Mouse (Mus musculus) left cerebral cortex, postnatal 25 days (tissue): ENCODE measurements around the gene Nr2f1. TPM values are rescaled to one million over a fixed set of nuclear protein-coding genes. Genes with fewer than 3 reads are reported as not detected.

Experiments
- DNase-seq, 2 experiments: peaks; one replicate each; pipeline ENCODE4 v3.0.0; 2022; ENCODE audit warnings: low spot score in 2 of 2, mixed read lengths in 1 of 2
- intact Hi-C: fragments of 180-260 bp; cut with DNase I; formaldehyde crosslinking; loops from one replicate; pipeline ENCODE4 v1.15.1; 2025
- total RNA-seq, 2 experiments: library from RNA; stranded (reverse); gene quantifications; 2 replicates each; pipeline ENCODE4 v1.2.3; 2021

Gene Nr2f1
- total RNA-seq, 2 experiments from 2014 or later, result 114 to 122 TPM

GRCm38 (mm10) chr13:78164941-78165340 is 34.6 kb downstream of the Nr2f1 start:
- DNase-seq, result no peak
- intact Hi-C loops, result no loop called here

- peak; percentile 84 to 88 for DNase-seq
- intact Hi-C loops, result no loop called here
Observed at GRCm38 (mm10) chr13:78163087-78163958, 36.2 kb downstream of the Nr2f1 start.

- intact Hi-C loops, result no loop called here
- no peak for DNase-seq
Observed at GRCm38 (mm10) chr13:78162149-78162548, 37.4 kb downstream of the Nr2f1 start.

GRCm38 (mm10) chr13:78157465-78157864 is 42.1 kb downstream of the Nr2f1 start:
- intact Hi-C loops, result loop anchor here (5.0 kb wide), 1 partner anchor 40 kb away; no protein-coding TSS in a partner anchor
- DNase-seq, result no peak

Other genes starting within 250 kb of the Nr2f1 start
- gene Pou5f2, start 174.9 kb downstream of the Nr2f1 start, total RNA-seq, result 1 to 10 TPM in 1 of 2 experiments, under 1 TPM in 1; 0.71 to 2.2 TPM